Mouse (Mus musculus) forebrain, embryonic 14.5 days (tissue): Measurements from ENCODE around the gene Lgals9. TPM values are rescaled to one million over a fixed set of nuclear protein-coding genes. Genes with fewer than 3 reads are reported as not detected.

Experiments used
- ATAC-seq: fragments of 200-750 bp; cut with Nextera tagmentation; 2 replicates; pipeline ENCODE4 v1.8.0; 2017; ENCODE audit warnings: mild to moderate bottlenecking, moderate library complexity
- DNase-seq: peaks from one replicate; pipeline ENCODE4 v3.0.0-alpha.2; 2015; ENCODE audit warnings: low spot score
- H3K27ac ChIP-seq: fragments of 300-500 bp; sonication (generic); 2 replicates; pipeline ENCODE4 v1.5.1; 2014; ENCODE audit warnings: low read depth, mild to moderate bottlenecking, control low read depth, low read length, moderate library complexity
- H3K27me3 ChIP-seq: fragments of 300-500 bp; sonication (generic); replicated peaks from 2 replicates; pipeline ENCODE4 v1.6.1; 2014; ENCODE audit warnings: low read length, control low read depth, mixed read lengths; ENCODE audit not compliant: control insufficient read depth, insufficient read depth
- H3K36me3 ChIP-seq: fragments of 300-500 bp; sonication (generic); 2 replicates; pipeline ENCODE4 v1.6.1; 2014; ENCODE audit warnings: low read length, control low read depth; ENCODE audit not compliant: control insufficient read depth, insufficient read depth
- H3K4me1 ChIP-seq: fragments of 300-500 bp; sonication (generic); 2 replicates; pipeline ENCODE4 v1.6.1; 2014; ENCODE audit warnings: antibody characterized with exemption, low read length, control low read depth; ENCODE audit not compliant: control insufficient read depth, insufficient read depth
- H3K4me2 ChIP-seq: fragments of 300-500 bp; sonication (generic); 2 replicates; pipeline ENCODE4 v1.6.1; 2014; ENCODE audit warnings: mild to moderate bottlenecking, control low read depth, low read length
- H3K4me3 ChIP-seq: fragments of 300-500 bp; sonication (generic); 2 replicates; pipeline ENCODE4 v1.5.1; 2014; ENCODE audit warnings: low read depth, low read length, control low read depth
- H3K9ac ChIP-seq: fragments of 300-500 bp; sonication (generic); 2 replicates; pipeline ENCODE4 v1.6.1; 2014; ENCODE audit warnings: mild to moderate bottlenecking, low read length, control low read depth, moderate library complexity
- H3K9me3 ChIP-seq: fragments of 300-500 bp; sonication (generic); replicated peaks from 2 replicates; pipeline ENCODE4 v1.6.1; 2016; ENCODE audit warnings: low read length, control low read depth, mixed read lengths; ENCODE audit not compliant: control insufficient read depth
- WGBS: fragments of 180-500 bp; shearing (Covaris S2); extraction: QIAGEN DNeasy Blood & Tissue Kit; methylation state at CpG from one replicate; pipeline ENCODE4 v1.1.7; 2014; 5-methylcytosine and 5-hydroxymethylcytosine counted together
- polyA plus RNA-seq: library from polyadenylated mRNA; unstranded; fragments of >200 nt; fragmentation: Nextera tagmentation; extraction: Ambion mirVana; gene quantifications from 2 replicates; pipeline ENCODE4 v1.2.1, GENCODE M21; 2014

Gene Lgals9
- polyA plus RNA-seq, 1 experiment from 2014 or later: 8.6 TPM

GRCm38 (mm10) chr11:78952467-78952866 lies 32.3 kb downstream of the Lgals9 start:
- ATAC-seq: no peak
- 8% methylated on average over 17 of the region's 17 CpGs for WGBS
- H3K9ac ChIP-seq: no peak overlapping the region; the same call in 1 of the 2 replicates
- H3K36me3 ChIP-seq: no peaks in the 10 kb centered on the region
- peak; percentile 38 for DNase-seq
- no peak overlapping the region for H3K27ac ChIP-seq
- H3K4me2 ChIP-seq: peak overlapping the region; percentile 33
- no peaks in the 10 kb centered on the region for H3K4me1 ChIP-seq
- 0 out of 2 replicates have a peak overlapping the region, but pooled peaks have one; percentile 5 for H3K4me3 ChIP-seq
- no peaks in the 10 kb centered on the region for H3K9me3 ChIP-seq
- H3K27me3 ChIP-seq: peaks cover 7% of the 10 kb centered on the region; the same call in 1 of the 2 replicates

DNA sequence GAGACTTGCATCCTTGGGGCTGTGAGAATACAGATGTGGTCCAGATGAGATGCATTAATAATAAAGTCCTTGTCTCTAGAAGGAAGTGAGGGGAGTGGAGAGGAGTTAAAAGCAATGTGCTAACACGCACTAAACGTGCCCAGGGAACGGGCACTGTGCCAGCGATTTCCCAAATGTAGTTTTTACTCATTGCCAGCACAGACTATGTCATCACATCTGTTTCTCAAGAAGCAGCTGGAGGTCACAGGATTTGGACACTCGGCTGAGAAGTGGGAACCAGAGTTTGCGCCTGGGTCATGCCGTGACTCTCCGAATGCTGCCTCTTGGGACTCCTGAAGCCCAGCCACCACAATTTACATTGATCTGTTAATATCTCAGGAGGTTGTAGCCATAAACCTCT lies 34.4 kb downstream of the Lgals9 start:
- Histone ChIP-seq H3K36me3 (no peaks in the 10 kb centered on the region), H3K4me1 (no peaks in the 10 kb centered on the region), H3K9ac (no peak overlapping the region), H3K9me3 (no peaks in the 10 kb centered on the region), H3K4me3 (no peak overlapping the region), H3K27ac (no peak overlapping the region), H3K27me3 (peaks cover 7% of the 10 kb centered on the region; the same call in 1 of the 2 replicates), H3K4me2 (no peak overlapping the region)
- ATAC-seq (no peak), DNase-seq (no peak)
- 84% methylated on average over 8 of the region's 8 CpGs for WGBS

DNA sequence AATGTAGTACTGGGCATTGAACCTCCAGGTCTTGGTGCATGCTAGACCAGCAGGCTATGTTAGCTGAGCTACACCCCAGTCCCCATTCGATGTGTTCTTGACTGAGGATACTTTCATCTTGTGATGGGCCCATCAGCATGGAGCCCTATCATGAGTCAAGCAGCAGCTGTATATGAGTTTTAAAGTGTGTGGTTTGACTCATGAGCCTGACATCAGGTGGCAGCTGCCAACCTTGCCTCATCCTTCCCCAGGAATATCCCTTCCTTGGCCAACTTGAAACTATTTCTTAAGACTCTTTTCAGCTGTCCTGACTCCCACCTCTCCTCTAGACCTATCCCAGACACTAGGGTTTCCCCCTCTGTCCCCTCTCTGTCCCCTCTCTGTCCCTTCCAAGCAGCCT lies 41.7 kb downstream of the Lgals9 start:
- Histone ChIP-seq H3K4me3 (no peak overlapping the region), H3K4me2 (no peak overlapping the region), H3K27ac (no peak overlapping the region), H3K27me3 (no peaks in the 10 kb centered on the region), H3K9me3 (no peaks in the 10 kb centered on the region), H3K36me3 (no peaks in the 10 kb centered on the region), H3K4me1 (no peaks in the 10 kb centered on the region), H3K9ac (no peak overlapping the region)
- no peak for ATAC-seq
- DNase-seq: no peak
- WGBS: 92% methylated on average over 1 of the region's 1 CpGs

- 90% methylated on average over 6 of the region's 6 CpGs for WGBS
- Histone ChIP-seq H3K4me1 (no peaks in the 10 kb centered on the region), H3K9me3 (no peaks in the 10 kb centered on the region), H3K27ac (no peak overlapping the region), H3K36me3 (no peaks in the 10 kb centered on the region), H3K4me2 (no peak overlapping the region), H3K4me3 (no peak overlapping the region), H3K27me3 (no peaks in the 10 kb centered on the region), H3K9ac (no peak overlapping the region)
- ATAC-seq: no peak
- DNase-seq: no peak
Observed at GRCm38 (mm10) chr11:78935178-78935577, 49.6 kb downstream of the Lgals9 start.

- no peak overlapping the region for H3K27ac ChIP-seq
- ATAC-seq: no peak
Observed at GRCm38 (mm10) chr11:78934727-78935126, 50.0 kb downstream of the Lgals9 start.

DNA sequence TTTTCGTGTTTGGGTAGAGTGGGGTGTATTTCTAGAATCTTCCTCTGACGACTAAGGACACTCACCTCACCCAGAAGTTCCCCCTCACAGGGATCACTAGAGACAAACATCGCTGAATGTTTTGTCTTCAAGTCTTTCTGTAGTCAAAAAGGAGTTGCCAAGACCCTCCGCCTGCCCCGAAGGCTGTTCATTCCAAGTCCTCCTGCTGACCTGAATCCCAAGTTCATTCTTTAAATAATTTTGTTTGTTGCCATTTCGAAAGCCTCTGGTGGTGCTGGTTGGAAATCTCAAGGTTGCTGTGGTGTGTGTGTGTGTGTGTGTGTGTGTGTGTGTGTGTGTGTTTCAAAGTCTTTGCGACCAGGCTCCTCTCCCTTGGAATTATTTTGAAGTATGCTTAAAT lies 50.4 kb downstream of the Lgals9 start:
- 87% methylated on average over 7 of the region's 7 CpGs for WGBS
- no peak overlapping the region for H3K27ac ChIP-seq
- no peak for ATAC-seq
- H3K36me3 ChIP-seq: no peaks in the 10 kb centered on the region
- H3K9me3 ChIP-seq: no peaks in the 10 kb centered on the region
- H3K4me2 ChIP-seq: no peak overlapping the region
- no peak for DNase-seq
- H3K4me3 ChIP-seq: no peak overlapping the region
- H3K9ac ChIP-seq: no peak overlapping the region
- no peaks in the 10 kb centered on the region for H3K27me3 ChIP-seq
- no peaks in the 10 kb centered on the region for H3K4me1 ChIP-seq

More at GRCm38 (mm10) chr11:78934727-78935126, 50.0 kb downstream of the Lgals9 start:
- Histone ChIP-seq H3K9me3 (no peaks in the 10 kb centered on the region), H3K27me3 (no peaks in the 10 kb centered on the region), H3K4me2 (no peak overlapping the region), H3K36me3 (no peaks in the 10 kb centered on the region), H3K9ac (no peak overlapping the region), H3K4me1 (no peaks in the 10 kb centered on the region), H3K4me3 (no peak overlapping the region)
- no peak for DNase-seq
- 74% methylated on average over 4 of the region's 4 CpGs for WGBS

GRCm38 (mm10) chr11:78929345-78929744 lies 55.4 kb downstream of the Lgals9 start:
- Histone ChIP-seq H3K9me3 (no peaks in the 10 kb centered on the region), H3K4me3 (no peak overlapping the region), H3K36me3 (no peaks in the 10 kb centered on the region), H3K27me3 (peaks cover 26% of the 10 kb centered on the region), H3K4me2 (no peak overlapping the region), H3K27ac (no peak overlapping the region), H3K4me1 (peaks cover 5% of the 10 kb centered on the region; the same call in 1 of the 2 replicates), H3K9ac (no peak overlapping the region)
- ATAC-seq: no peak
- DNase-seq: peak; percentile 70
- 36% methylated on average over 5 of the region's 5 CpGs for WGBS

DNA sequence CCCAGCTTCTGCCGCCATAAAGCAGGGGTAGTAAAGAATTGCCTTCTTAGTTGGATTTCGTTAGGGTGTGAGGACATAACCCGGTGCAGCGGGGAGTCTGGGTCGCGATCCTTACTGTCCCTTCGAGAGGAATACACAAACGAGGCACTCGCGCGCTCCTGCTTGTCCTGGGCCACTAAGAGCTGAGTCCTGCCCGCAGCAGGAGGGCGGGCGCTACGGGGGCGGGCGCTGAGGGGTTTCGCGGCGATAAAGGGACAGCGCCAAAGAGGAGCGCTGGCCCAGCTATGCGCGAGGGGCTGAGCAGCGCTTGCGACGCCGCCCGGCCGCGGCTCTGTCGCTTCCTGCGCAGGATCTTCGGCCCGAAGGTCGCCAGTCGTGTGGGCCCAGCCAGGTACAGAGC lies 59.8 kb downstream of the Lgals9 start:
- WGBS: under 1% methylated on average over 36 of the region's 37 CpGs
- peak overlapping the region; percentile 45; the same call in 1 of the 2 replicates for H3K9ac ChIP-seq
- peaks cover 46% of the 10 kb centered on the region for H3K27me3 ChIP-seq
- no peak overlapping the region for H3K27ac ChIP-seq
- H3K36me3 ChIP-seq: no peaks in the 10 kb centered on the region
- peak overlapping the region; percentile 27 for H3K4me3 ChIP-seq
- DNase-seq (peak; percentile 35), ATAC-seq (no peak)
- H3K9me3 ChIP-seq: no peaks in the 10 kb centered on the region
- peaks cover 5% of the 10 kb centered on the region; the same call in 1 of the 2 replicates for H3K4me1 ChIP-seq
- H3K4me2 ChIP-seq: peak overlapping the region; percentile 54

GRCm38 (mm10) chr11:78924111-78924510 lies 60.6 kb downstream of the Lgals9 start:
- 8% methylated on average over 9 of the region's 9 CpGs for WGBS
- Histone ChIP-seq H3K27me3 (peaks cover 46% of the 10 kb centered on the region), H3K9me3 (no peaks in the 10 kb centered on the region), H3K9ac (no peak overlapping the region), H3K4me2 (no peak overlapping the region), H3K27ac (no peak overlapping the region), H3K4me1 (peaks cover 3% of the 10 kb centered on the region; the same call in 1 of the 2 replicates), H3K4me3 (no peak overlapping the region), H3K36me3 (no peaks in the 10 kb centered on the region)
- DNase-seq: peak; percentile 6
- ATAC-seq: no peak
